Mouse (Mus musculus): ENCODE measurements around the gene Tox2. TPM values are rescaled to one million over a fixed set of nuclear protein-coding genes. Genes with fewer than 3 reads are reported as not detected.

Tox2 gene
- polyA plus RNA-seq, 1 experiment from 2014 or later, result 26.6 TPM

DNA sequence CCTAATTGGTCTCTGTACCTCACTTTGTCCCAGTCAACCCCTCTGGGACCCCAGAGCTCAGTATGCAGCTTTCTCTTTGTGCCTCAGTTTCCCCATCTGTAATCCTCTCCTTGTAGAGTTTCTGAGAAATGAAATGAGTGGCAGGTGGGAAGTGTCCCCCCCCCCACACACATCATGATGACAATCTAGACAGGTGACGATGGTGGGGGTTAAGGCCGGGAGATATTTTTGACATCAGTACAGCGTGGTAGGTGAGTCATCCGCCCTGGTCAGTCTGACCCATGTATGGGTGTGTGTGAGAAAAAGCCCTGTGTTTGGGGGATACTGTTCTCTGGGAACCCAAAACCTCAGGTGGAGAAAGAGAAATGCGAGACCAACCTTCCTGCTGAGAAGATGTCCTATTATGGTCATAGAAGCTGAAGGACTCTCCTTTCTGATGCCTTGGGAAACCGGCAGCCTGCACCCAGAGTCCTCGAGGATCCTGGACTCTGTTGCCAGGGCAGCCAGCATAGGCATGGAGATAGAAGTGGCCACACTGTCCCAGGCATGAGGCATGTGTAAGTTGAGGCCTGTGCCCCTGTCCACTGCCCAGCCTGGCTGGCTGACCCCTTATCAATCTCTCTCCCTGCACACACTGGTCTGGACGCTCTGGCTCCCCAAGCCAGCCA, 144.7 kb downstream of the Tox2 start:
- Histone ChIP-seq H3K4me3 (no peak overlapping the region), H3K36me3 (replicated peaks) (no peaks in the 10 kb centered on the region), H3K27me3 (ENCODE audit: poor library complexity, severe bottlenecking) (no peaks in the 10 kb centered on the region), H3K27ac (no peak overlapping the region), H3K9me3 (no peaks in the 10 kb centered on the region), H3K4me1 (0 out of 2 replicates have a peak, but pooled peaks cover 4% of the 10 kb centered on the region)
- WGBS, result 87% methylated on average over 8 of the region's 8 CpGs
- DNase-seq (ENCODE audit: extremely low spot score, low spot score), result no peak

DNA sequence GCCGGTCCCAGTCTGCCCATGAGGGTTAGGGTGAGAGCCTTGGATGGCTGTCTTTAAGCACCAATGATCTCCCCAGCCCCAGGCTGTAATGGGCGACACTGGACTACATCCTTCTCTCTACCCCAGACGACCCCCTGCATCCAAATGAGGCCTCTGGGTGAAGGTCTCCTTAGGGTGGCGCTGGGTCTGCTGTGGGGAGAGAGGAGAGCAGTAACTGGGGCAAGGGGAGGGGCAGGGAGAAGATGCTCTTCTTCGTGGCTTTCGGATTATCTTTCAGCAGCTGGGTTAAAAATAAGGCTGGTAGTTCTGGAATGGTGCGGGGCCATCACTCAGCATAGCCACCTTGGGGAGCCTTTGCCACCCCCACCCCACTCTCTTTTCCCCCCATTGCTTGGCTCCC, 145.8 kb downstream of the Tox2 start:
- Histone ChIP-seq H3K9me3 (no peaks in the 10 kb centered on the region), H3K4me1 (peaks cover 7% of the 10 kb centered on the region), H3K36me3 (replicated peaks) (no peaks in the 10 kb centered on the region), H3K27me3 (ENCODE audit: poor library complexity, severe bottlenecking) (no peaks in the 10 kb centered on the region), H3K27ac (no peak overlapping the region), H3K4me3 (no peak overlapping the region)
- DNase-seq (ENCODE audit: extremely low spot score, low spot score), result no peak
- WGBS, result 82% methylated on average over 7 of the region's 7 CpGs

DNA sequence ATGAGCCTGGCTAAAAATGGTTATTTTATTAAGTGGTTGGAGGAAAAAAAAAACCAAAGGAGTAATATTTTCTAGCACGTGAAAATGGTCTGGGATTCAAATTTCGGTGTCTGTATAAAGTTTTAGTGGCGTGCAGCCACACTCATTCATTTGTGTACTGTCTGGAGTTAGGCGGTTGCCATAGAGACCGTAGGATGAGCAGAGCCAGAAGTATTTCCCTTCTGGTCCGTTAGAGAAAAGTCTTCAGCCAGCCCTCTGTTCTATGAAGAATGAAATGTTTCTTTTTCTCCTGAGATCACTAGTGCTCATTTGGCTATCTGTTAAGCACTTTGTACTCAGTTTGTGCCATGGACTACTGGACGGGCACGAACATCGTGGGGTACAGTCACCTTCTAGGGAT, 146.5 kb downstream of the Tox2 start:
- H3K4me1 ChIP-seq, result peaks cover 11% of the 10 kb centered on the region
- H3K36me3 ChIP-seq (replicated peaks), result no peaks in the 10 kb centered on the region
- H3K27ac ChIP-seq, result no peak overlapping the region
- no peaks in the 10 kb centered on the region for H3K9me3 ChIP-seq
- no peak overlapping the region for H3K4me3 ChIP-seq
- no peaks in the 10 kb centered on the region for H3K27me3 ChIP-seq (ENCODE audit: poor library complexity, severe bottlenecking)
- 82% methylated on average over 9 of the region's 9 CpGs for WGBS
- no peak for DNase-seq (ENCODE audit: extremely low spot score, low spot score)

DNA sequence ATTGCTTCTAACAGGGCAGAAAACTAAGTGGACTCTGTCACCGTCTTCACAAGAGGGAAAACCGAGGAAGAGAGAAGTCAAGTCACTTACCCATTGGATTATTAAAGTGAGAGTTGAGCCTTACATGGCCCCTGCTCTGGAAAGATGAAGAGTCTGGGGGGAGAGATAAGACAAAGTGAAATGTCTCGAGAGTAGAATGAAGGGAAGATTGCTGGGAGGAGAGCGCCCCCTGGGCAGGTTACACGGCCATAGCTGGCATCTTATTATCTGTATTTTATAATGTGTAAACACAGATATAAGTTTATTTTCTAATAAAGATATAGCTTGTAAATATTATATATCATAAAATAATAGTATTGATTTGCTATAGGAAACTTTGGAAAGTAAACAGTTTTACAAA, 147.5 kb downstream of the Tox2 start:
- Histone ChIP-seq H3K27ac (no peak overlapping the region), H3K36me3 (replicated peaks) (no peaks in the 10 kb centered on the region), H3K9me3 (no peaks in the 10 kb centered on the region), H3K4me3 (no peak overlapping the region), H3K27me3 (ENCODE audit: poor library complexity, severe bottlenecking) (no peaks in the 10 kb centered on the region), H3K4me1 (peaks cover 11% of the 10 kb centered on the region)
- 55% methylated on average over 5 of the region's 5 CpGs for WGBS
- DNase-seq (ENCODE audit: extremely low spot score, low spot score), result no peak

DNA sequence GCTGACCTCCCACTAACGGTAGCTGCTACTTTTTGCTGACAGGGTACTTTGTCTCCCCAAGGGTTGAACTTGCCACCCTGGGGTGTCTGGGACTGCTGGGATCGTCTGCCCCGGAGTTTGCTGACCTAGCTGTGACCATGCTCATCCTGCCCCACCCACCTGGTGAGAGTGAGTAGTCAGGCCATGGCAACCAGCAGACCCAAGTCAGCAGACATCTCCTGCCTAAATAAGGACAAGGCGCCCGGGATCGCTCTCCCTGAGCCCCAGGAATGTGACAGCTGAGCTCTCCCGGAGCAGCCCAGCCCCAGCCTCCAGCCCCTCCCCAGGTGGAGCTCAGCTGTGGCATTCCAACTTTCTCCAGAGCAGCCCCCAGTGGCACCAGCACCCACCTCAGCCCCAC, 150.8 kb downstream of the Tox2 start:
- H3K27ac ChIP-seq, result no peak overlapping the region
- no peaks in the 10 kb centered on the region for H3K9me3 ChIP-seq
- H3K4me3 ChIP-seq, result no peak overlapping the region
- peaks cover 11% of the 10 kb centered on the region for H3K4me1 ChIP-seq
- DNase-seq (ENCODE audit: extremely low spot score, low spot score), result no peak
- no peaks in the 10 kb centered on the region for H3K27me3 ChIP-seq (ENCODE audit: poor library complexity, severe bottlenecking)
- H3K36me3 ChIP-seq (replicated peaks), result no peaks in the 10 kb centered on the region
- WGBS, result 26% methylated on average over 7 of the region's 7 CpGs

DNA sequence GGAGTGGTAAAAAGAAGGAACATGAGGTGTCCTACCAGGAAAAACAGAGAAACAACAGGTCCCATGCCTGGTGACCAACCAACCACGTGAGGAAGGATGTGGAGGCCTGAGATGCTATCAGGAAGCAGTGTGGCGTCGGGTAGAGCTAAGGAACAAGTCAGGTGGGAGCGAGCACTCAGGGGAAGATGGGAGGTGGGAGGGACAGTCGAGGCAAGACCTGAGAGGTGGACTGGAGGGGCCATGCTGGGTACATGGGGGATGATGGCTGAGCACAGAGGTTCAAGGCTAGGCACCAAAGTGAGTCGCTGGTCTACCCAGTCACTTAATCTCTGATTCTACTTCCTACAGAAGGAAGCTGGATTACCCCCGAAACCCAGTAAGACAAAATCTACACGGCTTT, 152.7 kb downstream of the Tox2 start:
- Histone ChIP-seq H3K4me1 (peaks cover 7% of the 10 kb centered on the region), H3K27me3 (ENCODE audit: poor library complexity, severe bottlenecking) (no peaks in the 10 kb centered on the region), H3K36me3 (replicated peaks) (no peaks in the 10 kb centered on the region), H3K27ac (no peak overlapping the region), H3K9me3 (no peaks in the 10 kb centered on the region), H3K4me3 (no peak overlapping the region)
- WGBS, result 89% methylated on average over 8 of the region's 8 CpGs
- DNase-seq (ENCODE audit: extremely low spot score, low spot score), result no peak

DNA sequence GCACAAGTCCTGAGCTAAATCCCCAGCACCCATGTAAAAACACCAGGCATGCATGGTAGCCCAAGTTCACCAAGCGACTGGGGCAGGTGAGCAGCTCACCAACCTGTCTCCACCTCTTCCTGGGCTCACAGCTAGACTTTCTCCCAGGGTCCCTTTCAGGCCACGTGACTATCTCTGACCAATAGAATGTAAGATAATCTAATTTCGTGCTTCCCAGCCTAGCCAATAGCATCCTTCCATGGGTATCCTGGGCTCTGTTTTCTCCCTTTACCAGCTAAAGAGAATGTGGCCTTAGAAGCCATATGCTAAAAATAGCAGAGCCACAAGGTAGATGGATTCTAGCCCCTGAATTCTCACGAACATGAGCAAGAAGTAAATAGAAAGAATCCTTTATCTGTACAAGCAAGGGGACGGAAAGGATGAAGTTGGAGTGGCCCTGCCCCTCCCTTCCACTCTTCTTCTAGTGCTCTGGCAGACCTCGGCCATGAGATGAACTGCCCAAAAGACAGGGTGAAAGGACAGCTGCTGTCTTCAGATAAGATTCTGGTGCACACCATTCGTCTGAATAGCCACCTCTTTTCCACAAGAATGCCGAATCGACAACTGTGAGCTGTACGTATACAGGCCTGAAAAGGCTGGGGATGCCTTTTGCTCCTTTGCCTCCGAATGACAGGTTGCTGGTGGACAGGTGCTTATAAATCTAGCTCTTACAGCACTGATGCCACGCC, 153.4 kb downstream of the Tox2 start:
- Histone ChIP-seq H3K4me3 (no peak overlapping the region), H3K27ac (peak overlapping the region; percentile 40; the same call in 1 of the 2 replicates), H3K36me3 (replicated peaks) (no peaks in the 10 kb centered on the region), H3K27me3 (ENCODE audit: poor library complexity, severe bottlenecking) (no peaks in the 10 kb centered on the region), H3K9me3 (no peaks in the 10 kb centered on the region), H3K4me1 (peaks cover 7% of the 10 kb centered on the region)
- WGBS, result 85% methylated on average over 12 of the region's 12 CpGs
- no peak for DNase-seq (ENCODE audit: extremely low spot score, low spot score)

DNA sequence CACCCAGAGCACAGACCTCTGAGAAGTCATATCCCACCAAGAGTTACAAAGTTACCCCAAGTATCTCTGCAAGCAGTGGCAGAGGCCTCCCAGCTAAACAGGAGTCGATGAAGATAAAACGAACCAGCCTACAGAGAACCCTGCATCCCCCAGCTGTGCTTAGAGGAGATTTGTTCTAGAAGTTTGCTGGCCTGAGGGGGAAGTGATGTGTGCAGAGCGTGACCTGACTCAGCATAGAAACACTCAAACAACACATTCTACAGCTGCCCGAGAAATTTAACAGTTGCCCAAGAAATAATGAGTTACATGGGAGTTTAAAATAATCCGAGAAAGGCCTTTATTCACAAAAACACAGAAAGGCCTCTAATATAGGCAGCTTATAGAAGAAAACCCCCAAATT, 155.7 kb downstream of the Tox2 start:
- Histone ChIP-seq H3K27ac (no peak overlapping the region), H3K4me1 (peaks cover 4% of the 10 kb centered on the region), H3K4me3 (no peak overlapping the region), H3K9me3 (no peaks in the 10 kb centered on the region), H3K36me3 (replicated peaks) (no peaks in the 10 kb centered on the region), H3K27me3 (ENCODE audit: poor library complexity, severe bottlenecking) (no peaks in the 10 kb centered on the region)
- DNase-seq (ENCODE audit: extremely low spot score, low spot score), result no peak
- WGBS, result 85% methylated on average over 5 of the region's 5 CpGs

DNA sequence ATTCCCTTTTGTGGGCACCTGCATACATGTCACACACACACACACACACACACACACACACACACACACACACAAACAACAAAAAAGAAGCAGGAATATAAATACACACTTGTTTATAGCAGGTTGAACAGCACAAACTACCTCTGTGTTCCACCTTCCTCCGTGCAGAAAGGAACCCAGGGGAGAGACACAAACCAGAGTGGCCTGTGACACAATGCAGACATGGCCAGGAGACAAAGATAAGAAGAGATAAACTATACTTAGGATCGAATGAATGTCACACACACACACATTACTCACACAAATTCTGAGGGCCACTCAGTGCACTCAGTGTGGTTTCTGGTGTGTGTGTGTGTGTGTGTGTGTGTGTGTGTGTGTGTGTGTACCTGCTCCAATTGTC, 156.3 kb downstream of the Tox2 start:
- WGBS, result 70% methylated on average over 2 of the region's 2 CpGs
- H3K27me3 ChIP-seq (ENCODE audit: poor library complexity, severe bottlenecking), result no peaks in the 10 kb centered on the region
- no peaks in the 10 kb centered on the region for H3K36me3 ChIP-seq (replicated peaks)
- no peak overlapping the region for H3K4me3 ChIP-seq
- DNase-seq (ENCODE audit: extremely low spot score, low spot score), result no peak
- no peaks in the 10 kb centered on the region for H3K4me1 ChIP-seq
- no peak overlapping the region for H3K27ac ChIP-seq
- H3K9me3 ChIP-seq, result no peaks in the 10 kb centered on the region

DNA sequence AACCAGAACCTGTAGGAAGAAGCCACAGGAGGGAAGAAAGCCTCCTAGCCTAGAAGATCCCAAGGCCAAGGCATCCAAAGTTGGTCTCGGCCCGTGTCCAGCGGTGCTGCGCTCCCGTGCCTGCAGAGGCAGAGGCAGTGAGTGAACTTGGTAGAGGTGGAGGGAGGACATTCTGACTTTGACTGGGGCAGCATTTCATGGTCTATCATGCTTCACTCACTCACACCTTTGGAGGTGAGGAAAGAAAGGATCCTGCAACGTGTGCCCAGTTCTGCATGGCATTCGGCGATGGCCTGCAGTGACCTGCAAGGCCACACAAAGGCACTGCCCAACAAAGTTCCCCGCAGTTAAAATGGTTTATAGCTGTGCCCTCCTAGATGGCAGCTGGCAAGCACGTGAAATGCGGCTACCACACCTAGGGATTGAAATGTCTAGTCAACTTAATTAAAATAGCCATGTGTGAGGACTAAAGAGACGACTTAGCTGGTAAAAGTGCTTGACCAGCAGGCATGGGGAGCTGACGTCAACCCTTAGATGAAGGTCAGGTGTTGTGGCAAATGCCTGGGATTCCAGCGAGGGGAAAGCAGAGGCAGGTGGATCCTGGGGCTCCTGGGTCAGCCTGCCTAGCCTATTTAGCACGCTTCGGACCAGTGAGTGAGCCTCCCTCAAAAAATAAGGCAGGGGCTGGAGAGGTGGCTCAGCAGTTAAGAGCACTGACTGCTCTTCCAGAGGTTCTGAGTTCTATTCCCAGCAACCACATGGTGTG, 158.1 kb downstream of the Tox2 start:
- Histone ChIP-seq H3K27me3 (ENCODE audit: poor library complexity, severe bottlenecking) (no peaks in the 10 kb centered on the region), H3K4me1 (no peaks in the 10 kb centered on the region), H3K36me3 (replicated peaks) (no peaks in the 10 kb centered on the region), H3K9me3 (no peaks in the 10 kb centered on the region), H3K27ac (no peak overlapping the region), H3K4me3 (no peak overlapping the region)
- WGBS, result 86% methylated on average over 16 of the region's 16 CpGs
- DNase-seq (ENCODE audit: extremely low spot score, low spot score), result no peak

DNA sequence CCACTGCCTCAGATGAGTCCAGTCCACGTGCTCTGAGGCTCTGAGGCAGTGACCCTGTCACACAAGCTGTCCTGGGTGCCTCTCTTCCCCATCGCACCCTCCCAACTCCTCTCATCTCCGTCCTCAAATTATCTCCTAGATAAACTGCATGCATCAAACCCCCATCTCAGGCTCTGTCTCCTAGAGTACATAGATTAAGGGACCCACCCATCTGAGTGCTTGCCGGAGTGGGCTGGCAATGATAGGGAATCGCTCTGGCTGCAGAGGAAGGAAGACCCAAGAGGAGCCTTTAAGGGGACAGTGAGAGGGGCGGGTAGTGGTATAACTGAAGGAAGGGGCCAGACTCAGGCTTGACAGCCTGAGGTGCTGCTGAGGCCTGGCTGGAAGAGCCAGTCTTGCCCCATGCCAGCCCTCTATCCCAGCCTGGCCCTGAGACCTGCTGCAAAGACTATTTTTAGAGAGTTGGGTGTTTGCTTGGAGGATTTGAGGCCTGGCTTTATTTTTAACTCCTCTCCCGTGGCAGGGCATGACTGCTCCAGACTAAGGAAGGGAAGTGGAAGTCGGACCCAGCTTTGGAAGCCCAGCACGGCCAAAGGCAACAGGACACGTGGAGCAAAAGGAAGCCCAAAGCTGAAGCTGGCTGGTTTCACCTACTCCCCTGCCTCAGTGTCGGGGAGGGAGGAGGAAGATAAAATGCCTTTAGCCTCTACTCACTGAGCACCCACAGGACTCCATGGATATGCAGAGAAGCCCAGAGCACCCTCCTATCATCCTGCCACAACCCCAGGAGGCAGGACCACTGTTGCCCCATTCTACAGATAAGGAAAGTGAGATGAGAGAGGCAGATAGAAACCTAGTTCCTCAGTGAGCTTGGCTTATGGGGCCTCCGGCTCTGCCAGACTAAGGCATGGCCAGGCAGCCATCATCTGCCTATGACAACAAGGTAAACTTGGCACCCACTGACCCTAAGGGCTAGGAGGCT, 160.3 kb downstream of the Tox2 start:
- WGBS, result 75% methylated on average over 12 of the region's 12 CpGs
- no peak for DNase-seq (ENCODE audit: extremely low spot score, low spot score)
- H3K4me3 ChIP-seq, result no peak overlapping the region

More for the DNA sequence above, 160.3 kb downstream of the Tox2 start:
- Histone ChIP-seq H3K36me3 (replicated peaks) (no peaks in the 10 kb centered on the region), H3K4me1 (0 out of 2 replicates have a peak, but pooled peaks cover 2% of the 10 kb centered on the region), H3K27me3 (ENCODE audit: poor library complexity, severe bottlenecking) (no peaks in the 10 kb centered on the region), H3K9me3 (no peaks in the 10 kb centered on the region), H3K27ac (no peak overlapping the region)

Measured in forebrain, embryonic 10.5 days (tissue).